In genomic region chr11:31767727-31768495, GRCm38 (mm10) we compare ENCODE assay signal across 9 mouse cellular contexts.
DNase-seq lines count a peak whose midpoint lies in the region.
"Had no signal": no experiment of that assay in that cellular context is flagged by ENCODE, and none has a peak within 500 bp of the region (broad histone marks: within the 10 kb centered on the region; RNA-seq: fewer than 3 reads in every experiment).

No protein-coding gene starts in this region.

- peak; percentile 65 to 80 for DNase-seq in layer of hippocampus, adult 18-20 months (ENCODE audit: low spot score in 2 of 2)
- DNase-seq in layer of hippocampus, adult 9-10 months (ENCODE audit: low spot score) = no peak
- peak; percentile 31 to 48 for DNase-seq in frontal cortex, postnatal 10 days (ENCODE audit: low spot score in 2 of 2)
- DNase-seq in left cerebral cortex, postnatal 4 days = peak; percentile 53
- peak; percentile 50 for DNase-seq in retina, embryonic 14.5 days (ENCODE audit: low spot score)
- DNase-seq in cerebellum, adult 9-11 months = no peak
- no peak for DNase-seq in adrenal gland, postnatal 36 days
- DNase-seq in heart, adult 18-20 months = no peak
- DNase-seq: adrenal gland, adult 8-10 months had no signal

- intact Hi-C loops in left cerebral cortex, postnatal 4 days (cut with DNase I) = no loop called here

Comparison
In these comparisons a context has a peak if more than half of its experiments do, and no peak if none do; other contexts are left out.
1. DNase-seq: peak in layer of hippocampus, adult 18-20 months (2 of 2), frontal cortex, postnatal 10 days (2 of 2), left cerebral cortex, postnatal 4 days (single experiment) and retina, embryonic 14.5 days (single experiment); none in layer of hippocampus, adult 9-10 months (single experiment), cerebellum, adult 9-11 months (single experiment), adrenal gland, postnatal 36 days (0 of 2) and heart, adult 18-20 months (0 of 2).